Mouse (Mus musculus) gastrocnemius, postnatal 10 days (tissue): Measurements from ENCODE around the gene 4930426L09Rik. TPM values are rescaled to one million over a fixed set of nuclear protein-coding genes. Genes with fewer than 3 reads are reported as not detected.
A peak's percentile ranks its signal among the peaks of the same experiment; 100 is the strongest.

Source experiments
- DNase-seq: peaks from one replicate; pipeline ENCODE4 v3.0.0; 2021; ENCODE audit warnings: mixed read lengths
- long read RNA-seq, 2 experiments: library from polyadenylated mRNA; stranded (forward); transcript quantifications; one replicate each; pipeline ENCODE4 v2.0.0; 2021
- total RNA-seq, 2 experiments: library from RNA; stranded (reverse); gene quantifications; 2 replicates each; pipeline ENCODE4 v1.2.3; 2021

Gene 4930426L09Rik
- under 1 TPM; 0.21 to 0.36 TPM for total RNA-seq
- long read RNA-seq, experiment 1: 0 reads
- long read RNA-seq, experiment 2: 0 reads

- DNase-seq: peak; percentile 93
Observed at GRCm38 (mm10) chr2:18998054-18998478, at the start of gene 4930426L09Rik, which contains the start of gene Pip4k2a. Gene 4930426L09Rik, plus strand, starts transcription at chr2:18998343. Gene Pip4k2a, minus strand, starts transcription at chr2:18998126.

DNA sequence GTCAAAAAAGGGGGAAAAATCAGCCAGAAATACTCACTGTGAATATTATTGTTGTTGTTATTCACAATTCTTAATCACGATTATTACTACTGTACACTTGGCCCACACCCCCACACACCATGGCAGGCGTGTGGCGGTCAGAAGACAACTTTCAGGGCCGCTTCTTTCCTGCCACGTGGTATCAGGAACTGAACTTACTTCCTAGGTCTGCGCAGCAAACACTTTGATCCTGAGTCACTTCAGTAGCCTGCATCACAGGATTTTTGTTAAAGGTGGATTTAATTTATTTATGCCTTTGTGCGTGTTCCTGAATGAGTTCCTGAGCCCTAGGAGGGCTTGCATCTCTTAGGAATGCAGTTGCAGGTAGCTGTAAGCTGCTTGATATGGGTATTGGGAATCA lies 49.4 kb upstream of the 4930426L09Rik start:
- no peak for DNase-seq

- DNase-seq: no peak
Observed at GRCm38 (mm10) chr2:18950758-18951157, 47.4 kb upstream of the 4930426L09Rik start.

DNA sequence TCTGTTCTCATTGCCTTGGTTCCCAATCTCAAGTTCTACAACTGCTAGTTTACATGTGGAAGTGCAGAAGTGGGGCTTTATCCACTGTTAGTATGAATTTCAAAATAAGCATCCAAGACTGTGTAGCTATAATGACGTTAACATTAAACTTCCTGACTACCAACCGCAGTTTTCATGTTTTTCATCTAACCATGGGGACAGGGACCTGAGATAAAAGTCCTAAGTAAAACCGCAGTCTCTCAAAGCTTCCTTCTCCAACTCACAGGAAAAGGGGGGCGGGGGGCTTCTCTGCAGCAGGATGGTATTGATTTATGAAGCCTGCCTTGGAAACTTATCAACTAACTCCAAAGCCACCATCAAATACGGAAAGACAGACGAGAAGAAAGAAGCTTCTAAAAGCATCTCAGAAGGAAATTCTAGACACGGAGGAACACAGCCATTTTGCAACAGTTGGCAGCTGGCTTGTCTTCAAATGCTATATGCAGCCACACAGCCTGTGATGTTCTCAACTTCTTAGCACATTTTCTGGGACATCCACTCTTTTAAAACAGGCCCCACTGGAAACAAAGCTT lies 46.0 kb upstream of the 4930426L09Rik start:
- no peak for DNase-seq

DNA sequence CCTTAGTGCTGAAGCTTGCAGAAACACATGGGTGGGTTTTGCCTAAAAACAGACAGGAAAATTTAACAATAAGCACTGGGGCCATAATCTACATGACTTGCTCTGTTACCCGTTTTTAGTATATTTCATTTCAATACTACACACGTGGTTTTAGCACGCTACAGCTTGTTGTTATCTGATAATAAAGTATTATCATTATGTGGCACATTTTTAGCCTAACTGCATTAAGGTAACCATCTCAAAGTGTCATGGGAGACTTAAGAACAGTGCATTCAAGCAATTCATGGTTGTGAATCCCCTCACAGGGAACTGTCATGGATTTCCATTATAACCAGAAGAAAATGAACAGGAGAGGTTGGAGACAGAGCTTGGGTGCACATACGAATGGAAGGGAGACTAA lies 43.7 kb upstream of the 4930426L09Rik start:
- DNase-seq: no peak

GRCm38 (mm10) chr2:18955022-18955421 lies 43.1 kb upstream of the 4930426L09Rik start:
- no peak for DNase-seq

GRCm38 (mm10) chr2:18955671-18956070 lies 42.5 kb upstream of the 4930426L09Rik start:
- DNase-seq: no peak

- DNase-seq: no peak
Observed at GRCm38 (mm10) chr2:18956424-18956823, 41.7 kb upstream of the 4930426L09Rik start.

- no peak for DNase-seq
Observed at GRCm38 (mm10) chr2:18956945-18957344, 41.2 kb upstream of the 4930426L09Rik start.

DNA sequence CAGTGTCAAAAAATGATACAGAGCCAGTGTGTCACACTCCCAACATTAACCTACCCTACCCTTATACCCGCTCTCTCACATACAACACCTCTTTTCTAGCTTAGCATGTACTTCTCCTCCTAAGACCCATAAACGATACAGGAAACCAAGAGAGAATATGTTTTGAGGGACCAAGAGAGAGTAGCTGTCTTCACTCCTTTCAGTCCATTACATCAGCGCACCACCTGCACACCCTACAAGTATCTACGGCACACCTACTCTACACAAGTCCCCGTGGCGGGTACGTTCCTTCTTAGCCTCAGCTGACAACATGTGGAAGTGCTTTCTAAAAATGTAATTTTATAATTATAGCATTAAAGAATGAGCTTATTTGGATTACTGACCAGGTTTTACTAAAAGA lies 40.7 kb upstream of the 4930426L09Rik start:
- no peak for DNase-seq

- DNase-seq: no peak
Observed at GRCm38 (mm10) chr2:18958044-18958443, 40.1 kb upstream of the 4930426L09Rik start.

- DNase-seq: no peak
Observed at GRCm38 (mm10) chr2:18958501-18958900, 39.6 kb upstream of the 4930426L09Rik start.

DNA sequence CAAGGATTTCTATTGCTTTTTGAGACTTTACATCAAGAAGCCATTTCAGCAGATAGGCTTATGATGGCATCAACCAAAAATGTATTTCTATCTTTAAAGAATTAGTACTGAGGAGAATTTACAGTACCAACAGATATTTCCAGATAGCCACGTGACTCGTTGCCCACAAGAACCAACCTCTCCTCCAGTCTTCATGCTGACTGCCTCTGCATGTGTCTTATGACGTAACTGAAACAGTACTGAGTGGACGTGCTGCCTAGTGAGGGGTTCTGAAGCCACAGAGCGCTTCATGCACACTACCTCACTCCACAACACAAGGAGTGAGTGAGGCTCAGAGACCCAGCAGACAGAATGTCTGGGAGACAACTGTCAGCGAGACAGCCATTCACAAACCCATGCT lies 39.1 kb upstream of the 4930426L09Rik start:
- no peak for DNase-seq

- DNase-seq: no peak
Observed at GRCm38 (mm10) chr2:18959558-18959957, 38.6 kb upstream of the 4930426L09Rik start.

DNA sequence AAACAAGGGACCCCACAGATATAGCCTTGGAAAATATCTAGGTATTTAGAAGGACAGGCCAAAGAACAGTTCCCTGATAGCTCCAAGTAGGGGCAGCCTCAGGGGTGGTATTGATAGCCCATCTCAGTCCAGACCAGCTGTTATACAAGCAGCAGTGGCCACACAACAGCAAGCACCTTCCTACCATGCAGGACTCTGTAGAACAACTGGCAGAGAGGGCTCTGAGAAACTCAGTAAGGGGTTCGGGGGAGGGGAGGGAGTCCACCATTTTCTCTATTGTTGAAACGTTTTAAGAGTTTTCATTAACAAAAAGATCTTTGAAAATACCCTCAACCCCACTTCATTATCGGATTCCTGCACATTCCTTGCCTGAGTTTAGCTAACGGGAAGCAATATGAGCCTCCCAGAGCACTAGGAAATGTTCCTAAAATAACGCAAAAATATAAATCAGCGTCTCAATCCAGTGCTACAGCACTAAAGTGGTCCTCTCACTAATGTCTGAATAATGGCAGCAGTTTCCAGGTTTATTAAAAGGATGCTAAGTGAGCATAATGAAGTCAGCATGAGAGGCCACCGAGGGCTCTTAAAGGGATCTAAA lies 37.7 kb upstream of the 4930426L09Rik start:
- no peak for DNase-seq

DNA sequence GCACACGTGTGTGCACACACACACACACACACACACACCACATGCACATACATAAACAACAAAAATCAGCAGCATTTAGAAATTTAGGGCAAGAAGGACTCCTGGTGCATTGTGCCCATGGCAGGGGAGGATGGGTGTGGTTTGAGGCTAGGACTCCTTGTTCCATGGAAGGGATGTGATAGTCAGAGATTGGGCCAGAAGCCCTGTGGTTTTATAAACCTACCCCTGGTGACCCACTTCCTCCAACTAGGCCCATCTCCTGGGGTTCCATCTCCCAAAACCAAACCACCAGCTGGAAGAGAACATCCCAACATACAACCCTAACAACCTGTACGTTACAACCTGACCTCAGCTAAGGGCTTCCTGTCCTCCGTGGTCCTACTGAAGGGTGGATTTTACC lies 35.6 kb upstream of the 4930426L09Rik start:
- no peak for DNase-seq

- DNase-seq: no peak
Observed at GRCm38 (mm10) chr2:18963286-18964040, 34.7 kb upstream of the 4930426L09Rik start.

DNA sequence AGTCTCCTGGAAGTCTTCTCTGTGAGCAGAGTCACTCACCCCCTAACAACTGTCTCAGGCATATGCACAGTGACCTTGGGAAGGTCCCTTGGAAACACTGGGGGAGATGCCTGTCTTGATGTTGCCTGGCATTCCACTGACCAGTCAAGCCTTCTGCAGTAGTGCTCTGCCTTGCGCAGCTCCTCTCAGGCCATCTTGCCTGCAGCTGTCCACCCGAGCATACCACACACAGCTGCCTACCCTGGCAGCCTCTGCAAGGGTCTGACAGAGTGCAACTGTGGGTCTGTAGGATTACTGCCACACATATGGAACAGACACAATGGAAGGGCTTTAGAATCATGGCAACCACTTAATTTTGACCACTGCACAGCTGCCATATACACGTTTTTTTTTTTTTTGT lies 33.0 kb upstream of the 4930426L09Rik start:
- DNase-seq: no peak

DNA sequence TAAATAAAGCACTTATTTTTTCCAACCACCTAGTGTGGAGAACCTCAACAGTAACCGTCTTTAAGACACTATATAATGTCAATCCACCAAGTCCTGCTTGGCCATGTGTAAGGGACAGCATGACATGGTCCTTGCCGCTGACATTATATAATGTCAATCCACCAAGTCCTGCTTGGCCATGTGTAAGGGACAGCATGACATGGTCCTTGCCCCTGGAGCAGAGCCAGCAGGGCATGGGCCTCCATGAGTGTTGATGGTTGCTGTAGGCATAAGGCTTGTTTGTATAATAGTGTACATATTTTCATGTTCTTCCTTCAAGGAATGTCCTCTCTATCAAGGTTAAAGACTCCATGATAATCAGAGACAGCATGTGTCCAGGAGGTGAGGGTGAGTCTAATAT lies 32.2 kb upstream of the 4930426L09Rik start:
- DNase-seq: no peak

- DNase-seq: no peak
Observed at GRCm38 (mm10) chr2:18966566-18966965, 31.6 kb upstream of the 4930426L09Rik start.

- no peak for DNase-seq
Observed at GRCm38 (mm10) chr2:18967451-18968063, 30.6 kb upstream of the 4930426L09Rik start.

- DNase-seq: no peak
Observed at GRCm38 (mm10) chr2:18969066-18969681, 29.0 kb upstream of the 4930426L09Rik start.
